Mouse (Mus musculus): ENCODE data around the gene Gm20388. TPM values are rescaled to one million over a fixed set of nuclear protein-coding genes. Genes with fewer than 3 reads are reported as not detected.

Gene Gm20388
- total RNA-seq, 2 experiments from 2014 or later: 4.4 to 7.8 TPM

DNA sequence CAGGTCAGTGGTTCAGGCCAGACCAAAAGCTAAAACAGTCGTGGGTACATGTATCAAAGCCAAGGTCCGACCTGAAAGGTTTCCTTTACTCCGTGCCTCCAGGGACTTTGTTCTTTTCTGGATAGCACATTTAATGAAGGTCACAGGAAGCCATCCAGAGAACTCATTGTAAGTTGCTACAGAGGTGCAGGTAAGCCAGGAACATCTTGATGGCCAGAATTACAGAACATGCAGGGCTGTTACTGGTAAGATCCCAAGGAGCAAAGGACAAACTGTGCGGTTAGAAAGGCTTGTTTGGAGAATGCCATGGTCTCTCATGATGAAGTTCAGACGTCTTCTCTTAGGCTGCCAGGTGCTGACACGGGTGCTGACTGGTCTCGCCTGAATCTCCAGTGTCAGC lies 206.0 kb downstream of the Gm20388 start:
- DNase-seq (ENCODE audit: low spot score in 2 of 2): no peak

DNA sequence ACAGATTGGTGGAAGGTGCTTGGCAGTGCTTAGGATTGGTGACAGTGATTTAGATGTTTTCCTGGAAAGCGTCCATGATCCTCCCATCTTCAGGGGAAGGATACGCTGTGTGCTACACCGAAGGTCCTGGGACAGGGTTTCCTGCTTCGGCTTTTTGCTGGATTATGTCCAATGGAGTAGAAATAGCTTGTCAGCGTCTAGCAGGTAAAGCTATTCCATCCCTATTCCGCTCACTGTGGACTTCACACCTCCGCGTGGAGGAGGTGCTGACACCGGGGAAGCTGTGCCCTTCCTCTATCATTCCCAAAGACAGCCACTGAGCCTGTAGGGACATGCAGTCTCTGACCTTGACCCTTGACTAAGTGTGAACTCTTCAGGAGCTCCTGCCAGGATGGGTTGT lies 207.5 kb downstream of the Gm20388 start:
- DNase-seq (ENCODE audit: low spot score in 2 of 2): no peak

DNA sequence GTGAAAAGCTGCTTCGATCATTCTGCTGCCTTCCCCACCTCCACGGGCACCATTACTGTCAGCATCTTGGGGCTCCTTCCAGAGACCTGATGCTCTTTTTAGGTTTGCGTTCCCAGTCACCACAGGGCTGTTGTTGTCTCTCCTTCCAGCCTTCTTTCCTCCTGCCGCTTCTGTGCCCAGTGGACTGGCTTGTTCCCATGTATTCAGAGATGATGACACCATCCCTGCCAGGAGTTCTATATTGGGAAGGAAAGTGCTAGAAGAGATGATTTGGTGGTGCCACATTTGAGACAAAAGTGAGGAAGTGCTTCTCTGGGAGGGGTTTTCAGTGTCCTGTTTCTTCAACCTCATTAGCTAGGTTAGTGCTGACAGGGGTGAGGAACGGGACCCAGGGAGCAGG lies 208.2 kb downstream of the Gm20388 start:
- no peak for DNase-seq (ENCODE audit: low spot score in 2 of 2)

DNA sequence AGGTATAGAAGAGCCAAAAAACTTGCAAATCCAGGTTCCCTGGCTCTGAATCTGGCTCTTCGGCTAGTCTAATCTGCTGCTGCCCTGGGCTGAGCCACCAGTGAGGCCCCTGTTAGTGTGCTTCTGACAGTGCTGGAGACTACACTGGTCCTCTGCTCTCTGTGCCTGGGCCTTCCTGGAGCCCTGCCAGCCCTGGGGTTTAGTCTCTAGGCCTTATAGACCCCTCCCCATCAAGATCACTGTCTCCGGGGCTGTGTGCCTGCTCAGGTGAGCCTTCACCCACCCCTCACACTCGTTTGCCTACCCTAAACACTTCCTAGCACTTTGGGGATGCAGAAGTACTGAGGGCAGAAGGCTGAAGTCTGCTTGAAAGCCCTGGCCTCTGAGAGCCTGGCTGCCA lies 208.8 kb downstream of the Gm20388 start:
- DNase-seq (ENCODE audit: low spot score in 2 of 2): no peak

DNA sequence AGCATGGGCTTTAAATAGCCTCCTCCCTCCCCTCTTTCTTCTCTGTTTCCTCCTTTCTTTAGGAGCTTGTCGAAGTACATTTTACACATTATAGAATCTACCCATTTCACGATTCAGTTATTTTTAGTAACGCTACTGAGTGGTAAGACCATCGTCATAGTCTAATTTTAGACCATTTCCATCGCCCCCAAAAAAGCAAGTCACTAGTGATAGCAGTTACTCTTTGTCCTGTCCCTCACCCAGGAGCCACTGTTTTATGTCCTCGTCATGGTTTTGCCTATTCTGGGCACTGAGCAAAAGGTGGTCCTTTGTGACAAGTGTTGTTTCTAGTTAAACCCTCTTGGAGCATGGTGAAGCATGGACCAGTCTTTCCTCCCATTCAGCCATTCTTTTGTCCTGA lies 209.3 kb downstream of the Gm20388 start:
- no peak for DNase-seq (ENCODE audit: low spot score in 2 of 2)

DNA sequence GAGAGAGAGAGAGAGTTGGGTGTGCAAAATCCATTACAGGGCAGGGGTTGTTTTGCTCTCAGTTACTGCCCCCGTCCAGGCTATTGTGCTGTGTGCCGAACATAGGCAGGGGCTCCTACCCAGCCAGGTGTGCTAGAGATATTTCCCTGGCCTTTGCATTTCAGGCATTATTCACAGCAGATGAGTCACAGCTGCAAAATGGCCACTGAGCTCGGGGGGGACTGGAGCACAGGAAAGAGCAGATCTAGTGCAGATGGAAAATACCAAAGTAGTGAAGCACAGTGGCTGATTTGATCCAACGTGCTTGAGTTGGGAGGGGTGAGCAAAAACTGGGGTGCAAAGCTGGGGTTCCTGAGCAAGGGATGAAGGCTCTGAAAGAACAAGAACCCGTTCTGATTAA lies 210.3 kb downstream of the Gm20388 start:
- no peak for DNase-seq (ENCODE audit: low spot score in 2 of 2)

DNA sequence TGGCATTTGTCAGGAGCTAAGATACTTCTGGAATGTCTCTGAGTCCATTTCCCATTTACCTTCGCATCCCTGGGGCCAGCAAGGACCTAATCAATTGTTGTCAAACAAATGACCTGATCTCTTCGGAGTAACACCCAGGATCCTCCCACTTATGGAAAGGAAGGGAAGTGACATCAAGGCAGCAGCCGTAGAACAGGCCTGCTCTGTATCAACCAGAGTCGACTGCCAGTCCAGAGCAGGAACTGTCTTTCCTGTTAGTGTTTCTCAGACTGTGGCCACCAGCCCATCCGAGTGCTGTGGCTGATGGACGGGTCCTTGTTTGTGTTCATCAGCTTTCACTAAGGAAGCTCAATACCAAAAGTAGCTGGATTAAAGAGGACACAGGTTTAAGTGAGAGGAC lies 213.6 kb downstream of the Gm20388 start:
- DNase-seq (ENCODE audit: low spot score in 2 of 2): no peak

DNA sequence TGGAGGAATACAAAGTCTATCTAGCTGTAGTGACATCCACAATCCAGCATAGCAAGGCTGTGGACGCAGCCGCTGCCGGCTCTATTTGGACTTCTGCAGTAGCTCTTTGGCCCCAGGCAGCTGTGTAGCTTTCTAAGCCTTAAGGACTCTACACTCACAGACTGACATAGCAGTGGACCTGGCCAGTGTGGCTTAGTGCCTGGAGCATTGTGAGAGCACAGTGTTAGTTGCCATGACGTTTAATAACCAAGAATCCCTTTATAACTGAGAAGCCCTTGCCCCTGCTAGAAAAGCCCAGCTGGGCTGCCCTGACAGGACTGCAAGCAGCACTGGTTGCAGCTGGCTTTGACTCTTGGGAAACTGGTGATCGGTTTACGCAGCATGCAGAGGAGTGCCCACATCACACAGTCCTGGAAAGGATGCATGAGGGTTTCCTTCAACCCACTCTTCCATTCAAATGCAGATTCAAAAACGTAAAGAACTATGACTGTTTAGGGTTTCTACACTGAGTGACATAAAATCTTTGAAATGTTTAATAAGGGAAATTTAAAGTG lies 214.3 kb downstream of the Gm20388 start:
- DNase-seq (ENCODE audit: low spot score in 2 of 2): no peak

DNA sequence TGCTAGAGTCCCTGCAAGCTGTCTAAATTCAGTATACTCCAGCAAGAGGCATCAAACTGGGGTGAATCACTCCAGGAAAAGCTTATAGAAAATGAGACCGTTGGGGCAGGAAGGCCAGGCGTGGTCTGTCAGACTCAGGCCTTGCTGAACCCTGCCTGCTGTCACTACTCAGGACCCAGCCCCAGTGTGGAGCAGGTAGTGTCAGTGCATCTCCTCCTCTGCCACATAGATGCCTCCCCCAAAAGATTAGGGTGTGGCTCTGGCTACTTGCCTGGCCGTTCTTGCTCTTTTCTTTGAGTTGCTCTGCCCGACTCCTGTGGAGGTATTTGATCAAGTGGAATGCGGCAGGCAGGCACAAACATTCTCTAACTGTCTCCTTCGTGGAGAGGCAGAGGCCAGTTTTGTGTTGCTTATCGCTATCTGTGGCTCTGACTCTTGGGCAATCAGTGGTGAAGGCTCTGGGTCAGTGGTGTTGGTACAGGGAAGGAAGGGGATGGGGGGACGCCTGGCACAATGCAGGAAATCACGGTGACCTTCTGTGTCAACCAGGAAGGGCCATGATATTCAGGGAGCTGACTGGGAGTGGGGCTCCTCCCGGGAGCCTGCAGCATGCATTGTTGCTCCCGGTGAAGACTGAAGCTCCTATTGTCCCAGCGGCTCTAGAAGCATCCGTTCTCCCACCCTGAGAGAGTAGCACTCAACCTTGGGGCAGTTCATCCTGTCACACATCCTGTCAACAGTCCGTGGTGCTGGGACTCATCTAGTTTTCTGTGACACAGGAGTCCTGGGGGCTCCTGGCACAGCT lies 215.9 kb downstream of the Gm20388 start:
- DNase-seq (ENCODE audit: low spot score in 2 of 2): no peak

DNA sequence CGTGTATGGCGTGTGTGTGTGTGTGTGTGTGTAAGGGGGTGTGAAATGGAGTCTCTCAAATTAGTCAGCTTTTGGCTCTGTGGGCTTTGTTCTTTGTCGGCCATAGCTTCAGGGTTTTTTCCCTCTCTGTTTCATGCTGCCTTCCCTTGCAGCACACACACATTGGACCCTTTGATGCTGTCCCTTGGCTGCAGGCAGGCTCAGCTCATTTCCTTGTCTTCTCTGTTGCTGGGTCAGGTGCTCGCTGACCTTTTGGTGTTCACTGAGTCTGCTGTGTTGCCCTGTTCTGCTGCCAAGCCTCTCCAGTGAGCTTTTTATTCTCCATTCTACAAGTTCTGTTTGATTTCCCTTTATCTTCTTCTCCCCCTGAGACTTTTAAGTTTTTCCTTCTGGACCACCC lies 218.9 kb downstream of the Gm20388 start:
- DNase-seq (ENCODE audit: low spot score in 2 of 2): no peak

DNA sequence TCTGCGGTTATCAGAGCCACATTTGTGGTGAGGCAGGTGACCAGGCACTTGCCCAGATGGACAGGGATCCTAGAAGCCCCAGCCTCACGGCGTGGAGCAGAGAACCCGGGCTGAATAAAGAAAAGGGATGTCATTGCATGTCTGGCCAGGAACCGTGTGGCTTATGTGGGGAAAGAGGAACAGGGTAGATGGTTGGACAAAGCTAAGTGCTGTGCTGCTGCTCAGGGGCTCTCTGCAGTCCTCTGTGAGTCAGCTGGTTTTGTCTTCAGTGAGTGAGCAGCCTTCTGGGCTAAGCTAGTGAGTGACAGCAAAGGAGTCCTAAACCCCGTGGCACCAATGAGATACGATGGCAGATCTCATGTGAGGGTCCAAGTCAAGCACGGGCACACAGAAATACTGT lies 220.5 kb downstream of the Gm20388 start:
- DNase-seq (ENCODE audit: low spot score in 2 of 2): no peak

DNA sequence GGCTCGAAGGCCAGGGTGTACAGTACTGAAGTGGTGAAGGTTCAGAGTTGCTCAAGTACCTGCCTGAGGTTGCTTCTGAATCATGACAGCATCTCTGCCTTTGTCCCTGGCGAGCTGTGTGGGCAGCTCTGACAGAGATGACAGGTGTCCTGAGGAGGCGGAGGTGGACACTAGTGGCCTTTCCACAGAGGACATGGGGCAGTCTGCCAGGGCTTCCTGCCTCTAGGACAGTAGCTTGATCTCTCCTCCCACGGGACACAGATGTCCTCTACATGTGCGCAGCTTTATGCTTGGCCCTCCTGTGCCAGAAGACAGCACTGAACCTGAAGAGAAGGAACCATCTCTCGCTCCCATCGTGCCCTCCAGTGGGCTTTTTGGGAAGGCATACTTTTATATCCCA lies 222.5 kb downstream of the Gm20388 start:
- no peak for DNase-seq (ENCODE audit: low spot score in 2 of 2)

DNA sequence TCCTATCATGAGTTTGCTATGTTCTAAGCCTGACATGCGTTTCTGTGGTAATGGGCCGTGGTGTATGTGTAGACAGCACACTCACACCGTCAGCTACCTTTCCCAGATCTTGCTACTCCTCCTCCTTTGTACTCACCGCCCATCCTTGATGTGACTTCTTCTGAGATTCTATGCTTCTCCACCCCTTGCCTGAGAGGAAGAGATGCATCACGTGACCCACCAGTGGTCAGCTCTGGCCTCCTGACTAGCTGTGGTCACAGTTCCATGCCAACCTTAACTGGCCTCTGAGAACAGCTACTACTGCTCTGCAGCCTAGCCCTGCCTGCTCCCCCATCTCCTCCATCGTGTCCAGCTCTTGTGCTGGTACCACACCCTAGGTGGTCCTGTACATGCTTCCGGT lies 225.0 kb downstream of the Gm20388 start:
- no peak for DNase-seq (ENCODE audit: low spot score in 2 of 2)

DNA sequence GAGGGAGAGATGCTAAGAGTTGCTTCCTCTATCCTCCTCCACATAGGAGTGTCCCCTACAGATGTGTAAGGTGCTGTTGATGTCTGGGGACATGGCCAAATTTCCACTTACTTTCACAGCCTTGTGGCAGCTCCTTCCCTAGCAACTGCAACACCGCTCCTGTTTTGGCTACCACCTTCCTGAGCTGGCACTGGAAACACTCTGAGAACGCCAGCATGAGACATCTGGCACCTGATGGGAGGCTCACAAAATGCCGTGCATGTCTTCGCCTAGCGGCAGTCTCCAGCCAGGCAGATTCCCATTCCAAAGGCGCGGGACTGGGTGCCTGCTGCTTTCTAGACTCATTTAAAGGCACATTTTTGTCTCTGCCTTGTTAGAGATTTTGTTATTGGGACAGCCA lies 226.0 kb downstream of the Gm20388 start:
- peak; percentile 77 to 83 for DNase-seq (ENCODE audit: low spot score in 2 of 2)

DNA sequence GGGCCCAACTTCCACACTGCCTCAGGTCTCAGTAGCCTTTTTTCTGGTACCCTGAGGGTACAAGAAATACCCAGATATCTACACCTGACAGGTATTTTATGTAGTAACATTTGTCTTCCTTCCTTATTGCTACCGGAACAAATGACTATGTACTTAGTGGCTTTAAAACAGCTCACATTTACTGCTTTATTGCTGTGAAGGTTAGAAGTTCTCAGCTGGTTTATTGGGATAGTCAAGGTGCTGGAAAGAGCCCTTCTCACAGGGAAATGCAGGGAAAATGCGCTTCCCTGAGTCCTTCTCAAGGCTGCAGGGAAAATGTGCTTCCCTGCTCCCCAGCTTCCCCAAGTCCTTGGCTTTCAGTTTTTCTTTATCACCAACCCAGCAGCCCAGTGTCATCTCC lies 228.3 kb downstream of the Gm20388 start:
- DNase-seq (ENCODE audit: low spot score in 2 of 2): no peak

DNA sequence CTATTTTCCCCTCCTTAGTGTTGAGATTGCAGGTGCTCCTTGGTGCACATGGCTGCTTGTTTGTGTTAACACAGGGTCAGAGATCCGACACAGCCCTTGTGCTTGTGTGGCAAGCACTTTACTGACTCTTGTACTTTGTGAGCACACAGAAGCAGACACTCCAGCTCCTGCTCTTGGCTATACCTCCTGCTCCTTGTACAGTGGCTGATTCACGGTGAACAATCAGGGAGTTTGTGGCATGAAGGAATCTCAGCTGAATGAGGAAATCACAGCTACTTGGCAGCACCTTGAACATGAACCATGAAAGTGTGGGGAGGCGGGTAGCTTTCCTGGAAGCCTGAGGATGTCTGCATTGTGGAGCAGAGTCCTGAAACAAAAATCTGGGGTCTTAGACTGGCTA lies 230.1 kb downstream of the Gm20388 start:
- DNase-seq (ENCODE audit: low spot score in 2 of 2): no peak

DNA sequence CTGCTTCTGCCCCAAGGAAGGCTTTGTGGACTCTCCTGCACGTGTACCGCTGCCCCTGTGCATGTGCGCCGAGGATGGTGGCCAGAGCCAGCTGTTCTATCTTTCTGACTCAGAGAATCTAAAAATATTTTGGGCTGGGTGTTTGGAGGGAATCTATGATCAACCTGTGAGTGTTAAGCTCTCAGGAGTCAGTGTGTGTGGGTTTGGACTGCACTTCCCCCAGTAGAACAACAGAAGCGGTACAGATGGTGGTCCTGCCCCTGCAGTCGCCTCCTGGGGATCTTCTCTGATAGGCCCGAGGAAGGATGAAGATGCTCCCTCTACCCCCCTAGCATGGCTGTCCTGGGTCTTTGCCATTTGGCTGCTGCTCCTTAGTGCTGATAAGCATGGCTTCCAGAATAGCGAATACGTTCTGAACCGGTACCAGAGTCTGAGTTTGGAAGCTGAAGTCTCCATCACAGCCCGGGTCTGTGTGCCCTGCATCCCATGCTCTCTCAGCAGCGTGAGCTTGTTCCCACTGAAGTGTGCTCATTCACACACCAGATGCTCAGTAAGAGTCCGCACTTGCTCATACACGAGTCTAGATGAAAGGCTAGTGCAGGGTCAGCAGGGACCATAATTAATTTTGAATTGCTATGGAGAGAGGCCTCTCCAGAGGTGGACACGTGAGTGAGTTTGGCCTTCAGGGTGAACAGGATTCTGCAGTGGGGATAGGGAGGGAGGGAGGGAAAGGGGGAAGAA lies 233.4 kb downstream of the Gm20388 start:
- peak; percentile 54 to 61 for DNase-seq (ENCODE audit: low spot score in 2 of 2)

DNA sequence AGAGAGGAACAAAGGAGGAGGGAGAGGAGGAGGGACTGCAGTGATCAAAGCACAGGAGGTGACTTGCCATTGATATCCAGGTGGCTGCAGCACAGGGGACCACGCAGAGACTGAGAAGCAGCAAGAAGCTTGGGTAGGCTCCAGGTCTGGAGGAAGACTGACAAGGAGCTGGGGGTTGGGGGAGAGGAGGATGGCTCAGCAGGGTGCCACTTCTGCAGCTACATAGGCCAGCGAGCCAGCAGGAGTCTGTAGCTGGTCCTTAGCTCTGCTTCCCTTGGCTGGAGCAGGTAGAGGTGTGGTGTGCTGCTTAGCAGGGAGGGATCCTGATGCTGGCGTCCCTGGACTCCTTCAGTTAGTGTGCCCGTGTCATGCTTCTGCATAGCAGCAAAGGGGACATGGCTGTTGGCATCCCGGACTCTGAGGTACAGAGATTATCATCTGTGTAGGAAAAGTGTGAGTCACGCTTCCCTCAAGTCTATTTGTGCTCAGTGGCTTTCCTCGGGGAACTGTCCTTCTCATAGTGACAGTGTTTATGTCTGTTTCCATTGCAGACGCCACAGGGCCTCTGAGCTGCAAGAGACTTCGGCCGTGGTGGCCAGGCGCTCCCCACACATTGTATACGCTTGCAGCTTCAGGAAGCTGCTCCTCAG lies 234.1 kb downstream of the Gm20388 start:
- DNase-seq (ENCODE audit: low spot score in 2 of 2): peak; percentile 60 to 75

DNA sequence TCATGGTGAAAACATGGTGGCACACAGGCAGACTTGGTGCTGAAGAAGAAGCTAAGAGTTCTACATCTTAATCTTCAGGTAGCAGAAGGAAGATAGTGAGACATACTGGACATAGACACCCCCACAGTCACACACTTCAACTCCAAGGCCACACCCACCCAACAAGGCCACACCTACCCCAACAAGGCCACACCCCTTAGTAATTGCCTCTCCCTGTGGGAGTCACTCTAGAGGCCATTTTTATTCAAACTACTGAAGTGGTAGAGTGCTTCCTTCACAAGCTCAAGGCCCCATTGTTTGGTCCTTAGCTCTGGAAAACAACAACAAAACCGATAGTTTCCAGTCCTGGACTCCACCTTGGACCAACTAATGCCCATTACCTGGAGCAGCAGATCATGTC lies 235.4 kb downstream of the Gm20388 start:
- DNase-seq (ENCODE audit: low spot score in 2 of 2): no peak

DNA sequence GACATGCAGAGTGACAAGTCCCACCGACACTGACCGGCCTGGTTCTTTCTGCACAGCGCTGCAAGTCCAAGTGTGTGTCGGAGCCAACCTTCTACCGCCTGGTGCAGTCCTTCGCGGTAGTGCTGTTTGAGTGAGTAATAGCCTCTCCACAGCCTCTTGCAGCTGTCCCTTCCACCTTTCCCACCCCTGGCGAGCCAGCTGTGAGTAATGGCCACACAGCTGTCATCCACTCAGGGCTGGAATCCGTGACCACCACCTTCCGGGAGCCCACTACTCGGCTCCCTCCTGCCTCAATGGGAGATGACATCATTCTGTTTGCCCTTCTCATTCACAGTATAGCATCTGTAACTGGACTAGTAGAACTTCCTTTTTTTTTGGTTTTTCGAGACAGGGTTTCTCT lies 239.4 kb downstream of the Gm20388 start:
- DNase-seq (ENCODE audit: low spot score in 2 of 2): no peak

DNA sequence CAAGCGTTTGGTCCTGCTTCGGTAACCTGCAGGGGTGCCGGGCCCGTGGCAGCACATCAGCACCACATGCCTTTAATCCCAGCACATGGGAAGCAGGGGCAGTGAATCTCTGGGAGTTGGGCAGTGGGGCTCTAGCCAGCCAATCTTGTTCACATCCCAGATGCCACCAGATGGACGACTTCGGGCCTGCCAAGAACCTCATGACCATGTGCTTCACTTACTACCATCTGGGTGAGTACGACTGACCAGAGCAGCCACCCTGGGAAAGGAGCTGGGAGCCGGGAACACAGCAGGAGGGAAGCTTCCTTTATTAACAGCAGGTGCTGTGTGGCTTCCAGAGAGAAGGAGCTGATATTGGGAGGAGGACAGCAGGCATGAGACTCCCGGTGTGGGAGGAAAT lies 240.5 kb downstream of the Gm20388 start:
- no peak for DNase-seq (ENCODE audit: low spot score in 2 of 2)

DNA sequence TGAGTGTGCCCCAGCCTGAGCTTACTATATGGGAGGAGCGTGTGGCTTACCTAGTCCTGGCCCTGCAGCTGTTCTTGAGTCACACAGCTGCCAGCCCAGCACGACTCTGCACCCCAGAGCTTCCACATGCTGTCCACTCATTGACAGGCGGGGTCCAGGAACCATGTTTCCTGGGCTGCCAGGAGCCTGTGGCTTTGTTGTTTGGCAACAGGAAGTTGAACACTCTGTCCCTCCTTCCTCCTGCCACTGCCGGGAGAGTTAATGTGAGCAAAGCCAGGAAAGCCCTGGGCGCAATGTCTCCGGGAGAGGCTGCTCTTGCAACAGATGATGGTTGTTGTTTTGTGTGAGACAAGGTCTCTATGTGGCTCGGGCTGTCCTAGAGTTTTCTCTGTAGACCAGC lies 242.0 kb downstream of the Gm20388 start:
- no peak for DNase-seq (ENCODE audit: low spot score in 2 of 2)
